Mouse (Mus musculus) hindbrain, embryonic 12.5 days (tissue): ENCODE data around the gene Lrfn2. TPM values are rescaled to one million over a fixed set of nuclear protein-coding genes. Genes with fewer than 3 reads are reported as not detected.
A peak's percentile ranks its signal among the peaks of the same experiment; 100 is the strongest.

Source experiments
- ATAC-seq: fragments of 200-750 bp; cut with Nextera tagmentation; 2 replicates; pipeline ENCODE4 v1.8.0; 2017; ENCODE audit warnings: moderate TSS enrichment; ENCODE audit not compliant: low FRiP score
- H3K27ac ChIP-seq: fragments of 300-500 bp; sonication (generic); 2 replicates; pipeline ENCODE4 v1.5.1; 2016; ENCODE audit warnings: mild to moderate bottlenecking
- H3K27me3 ChIP-seq: fragments of 300-500 bp; sonication (generic); 2 replicates; pipeline ENCODE4 v1.6.1; 2016; ENCODE audit warnings: mild to moderate bottlenecking
- H3K36me3 ChIP-seq: fragments of 300-500 bp; sonication (generic); 2 replicates; pipeline ENCODE4 v1.6.1; 2016; ENCODE audit warnings: mild to moderate bottlenecking
- H3K4me1 ChIP-seq: fragments of 300-500 bp; sonication (generic); 2 replicates; pipeline ENCODE4 v1.6.1; 2016
- H3K4me2 ChIP-seq: fragments of 300-500 bp; sonication (generic); replicated peaks from 2 replicates; pipeline ENCODE4 v1.6.1; 2016; ENCODE audit warnings: mild to moderate bottlenecking
- H3K4me3 ChIP-seq: fragments of 300-500 bp; sonication (generic); 2 replicates; pipeline ENCODE4 v1.5.1; 2016; ENCODE audit warnings: mild to moderate bottlenecking
- H3K9ac ChIP-seq: fragments of 300-500 bp; sonication (generic); 2 replicates; pipeline ENCODE4 v1.6.1; 2016; ENCODE audit warnings: mild to moderate bottlenecking, moderate library complexity
- H3K9me3 ChIP-seq: fragments of 300-500 bp; sonication (generic); replicated peaks from 2 replicates; pipeline ENCODE4 v1.6.1; 2016; ENCODE audit warnings: mild to moderate bottlenecking
- WGBS: fragments of 180-500 bp; shearing (Covaris S2); methylation state at CpG from one replicate; pipeline ENCODE4 v1.1.7; 2016; 5-methylcytosine and 5-hydroxymethylcytosine counted together
- polyA plus RNA-seq: library from polyadenylated mRNA; unstranded; fragments of >200 nt; fragmentation: Nextera tagmentation; extraction: Ambion mirVana; gene quantifications from 2 replicates; pipeline ENCODE4 v1.2.1, GENCODE M21; 2016

Gene Lrfn2
- polyA plus RNA-seq: 1.5 and 1.6 TPM in 2 replicates

DNA sequence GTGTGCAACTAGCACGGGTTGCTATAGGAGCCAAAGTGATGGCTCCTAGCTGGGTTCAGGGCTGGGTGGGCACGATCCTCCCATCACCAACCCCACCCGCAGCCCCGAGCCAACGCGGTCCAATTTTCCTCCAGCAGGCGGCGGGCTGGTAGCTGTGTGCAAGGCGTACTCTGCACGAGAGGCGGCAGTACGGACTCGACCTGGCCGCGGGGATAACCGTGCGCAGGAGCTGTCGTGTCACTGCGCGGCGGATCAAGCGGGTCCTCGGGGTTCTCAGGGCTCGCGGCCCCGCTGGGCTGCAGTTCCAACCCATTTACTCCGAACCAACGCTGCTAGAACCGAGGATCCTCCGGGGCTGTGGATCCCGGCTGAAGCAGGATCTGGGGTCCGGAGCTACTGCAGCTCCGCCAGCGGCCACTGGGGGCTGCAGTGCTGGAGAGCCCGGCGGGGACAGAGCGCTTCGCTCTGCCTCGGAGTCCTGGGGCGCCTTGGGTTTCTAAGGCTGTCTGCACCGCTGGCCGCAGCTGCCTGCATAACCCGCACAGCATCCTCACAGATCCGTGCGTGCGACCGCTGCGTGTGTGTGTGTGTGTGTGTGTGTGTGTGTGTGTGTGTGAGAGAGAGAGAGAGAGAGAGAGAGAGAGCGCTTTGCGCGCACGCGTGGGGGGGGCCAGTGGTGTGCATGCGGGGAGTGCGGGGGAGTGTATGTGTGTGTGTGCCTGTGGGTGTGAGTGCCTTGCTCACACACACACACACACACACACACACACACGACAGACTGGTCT is at the start of gene Lrfn2:
Gene Lrfn2 (plus strand): TSS at position 759 of the 785 bp plus-strand sequence.
- H3K4me3 ChIP-seq: peak within 1 kb of the TSS; percentile 51
- peak; percentile 94 for ATAC-seq
- WGBS: 0% methylated on average over 55 of the region's 56 CpGs
- peaks cover 42% of the 10 kb centered on the region for H3K27me3 ChIP-seq
- H3K9me3 ChIP-seq: no peaks in the 10 kb centered on the region
- H3K4me1 ChIP-seq: peaks cover 14% of the 10 kb centered on the region
- peak within 1 kb of the TSS; percentile 78 for H3K4me2 ChIP-seq
- peak within 1 kb of the TSS; percentile 48; the same call in 1 of the 2 replicates for H3K27ac ChIP-seq
- H3K9ac ChIP-seq: peak within 1 kb of the TSS; percentile 74
- H3K36me3 ChIP-seq: no peaks in the 10 kb centered on the region

DNA sequence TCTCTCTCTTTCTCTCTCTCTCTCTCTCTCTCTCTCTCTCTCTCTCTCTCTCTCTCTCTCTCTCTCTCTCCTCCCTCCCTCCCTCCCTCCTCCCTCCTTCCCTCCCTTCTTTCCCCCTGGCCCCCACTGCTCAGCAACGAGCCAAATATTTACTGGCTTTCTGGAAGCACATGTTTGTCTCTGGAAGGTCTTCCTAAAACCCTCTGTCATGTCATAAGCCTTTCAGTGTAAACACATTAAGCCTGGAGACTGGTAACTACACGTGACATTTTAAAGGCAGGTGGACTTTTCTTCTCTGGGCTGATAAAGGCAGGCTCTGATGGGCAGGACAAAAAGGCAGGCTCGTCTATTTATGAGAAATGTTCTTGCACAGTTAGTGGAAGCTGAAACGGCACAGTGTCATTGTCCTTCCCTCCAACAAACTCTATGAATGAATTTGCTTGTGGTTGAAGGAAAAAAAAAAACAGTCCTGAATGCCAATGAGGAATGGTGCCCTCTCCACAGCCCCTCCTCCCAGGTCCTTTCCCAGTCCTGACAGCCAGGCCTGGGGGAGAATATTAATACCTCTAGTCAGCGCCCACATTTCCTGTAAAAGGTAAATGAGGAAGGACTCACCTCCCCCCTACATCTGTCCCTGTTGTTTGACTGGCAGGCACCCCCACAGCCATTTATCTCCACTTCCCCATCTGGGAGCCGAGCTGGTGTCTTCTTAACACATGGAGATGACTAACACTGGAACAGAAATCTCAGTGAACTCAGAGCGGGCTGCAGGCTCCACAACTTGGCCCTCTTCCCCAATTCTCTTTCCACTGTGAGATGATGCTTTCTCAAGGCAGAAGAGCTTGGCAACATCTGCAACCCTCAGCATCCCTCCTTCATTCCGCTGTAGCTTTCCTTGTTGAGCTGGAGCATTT is 44.5 kb upstream of the Lrfn2 start:
- WGBS: 57% methylated on average over 8 of the region's 8 CpGs
- Histone ChIP-seq H3K4me2 (no peak overlapping the region), H3K9ac (no peak overlapping the region), H3K27me3 (no peaks in the 10 kb centered on the region), H3K27ac (no peak overlapping the region), H3K4me3 (no peak overlapping the region), H3K4me1 (peaks cover 7% of the 10 kb centered on the region), H3K36me3 (no peaks in the 10 kb centered on the region), H3K9me3 (no peaks in the 10 kb centered on the region)
- no peak for ATAC-seq

DNA sequence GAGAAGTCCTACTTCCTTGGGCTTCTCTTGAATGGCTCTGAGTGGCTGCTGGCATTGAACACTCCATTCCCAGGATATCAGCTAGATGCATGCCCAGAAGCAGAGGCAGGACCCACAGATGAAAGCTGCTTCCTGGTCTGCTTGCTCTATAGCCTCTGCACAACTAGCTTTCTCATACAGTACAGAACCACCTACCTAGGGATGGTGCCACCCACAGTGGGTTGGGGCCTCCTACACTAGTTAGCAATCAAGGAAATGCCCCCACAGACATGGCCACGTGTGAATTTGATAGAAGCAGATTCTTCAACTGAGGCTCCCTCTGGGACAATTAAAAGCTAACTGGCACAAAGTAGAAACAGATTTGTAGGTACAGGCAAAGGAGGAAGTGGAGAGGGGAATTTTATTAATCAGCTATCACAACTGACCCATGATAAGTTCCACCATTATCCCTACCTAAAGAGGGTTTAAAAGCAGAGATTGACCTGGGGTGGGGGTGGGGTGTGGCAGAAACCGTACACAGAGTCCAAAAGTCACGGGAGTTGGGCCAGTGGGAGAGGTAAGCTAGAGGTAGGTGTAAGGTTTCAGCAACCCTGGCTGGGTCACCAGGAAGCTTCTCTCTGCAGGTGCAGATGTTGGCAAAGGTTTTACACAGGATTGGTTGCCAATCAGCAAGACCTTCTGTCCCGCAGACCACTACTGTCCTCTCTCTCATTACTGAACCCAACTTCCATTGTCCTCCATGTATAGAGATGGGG is 26.7 kb upstream of the Lrfn2 start:
- no peaks in the 10 kb centered on the region for H3K9me3 ChIP-seq
- H3K36me3 ChIP-seq: no peaks in the 10 kb centered on the region
- 74% methylated on average over 4 of the region's 4 CpGs for WGBS
- H3K9ac ChIP-seq: no peak overlapping the region
- no peaks in the 10 kb centered on the region for H3K27me3 ChIP-seq
- no peak overlapping the region for H3K4me2 ChIP-seq
- no peaks in the 10 kb centered on the region for H3K4me1 ChIP-seq
- H3K4me3 ChIP-seq: no peak overlapping the region
- ATAC-seq: no peak
- H3K27ac ChIP-seq: no peak overlapping the region

DNA sequence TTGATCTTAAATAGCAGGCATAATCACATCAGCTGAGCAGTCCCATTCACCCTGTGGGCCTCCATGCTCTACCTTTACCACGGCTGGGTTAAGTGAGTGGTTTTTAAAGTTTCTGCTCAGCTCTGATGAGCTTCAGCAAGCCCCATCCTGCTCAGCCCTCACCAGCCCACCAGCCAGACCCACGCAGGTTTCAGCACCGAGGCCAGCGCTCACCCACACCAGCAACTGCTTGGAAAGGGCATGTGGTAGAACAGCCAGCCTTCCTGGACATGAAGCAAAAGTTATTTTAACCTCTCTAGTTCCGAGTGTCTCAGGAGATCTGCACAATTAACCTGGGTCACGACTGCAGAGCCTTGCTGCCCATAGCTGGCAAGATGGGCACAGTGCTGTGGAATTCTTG is 18.7 kb upstream of the Lrfn2 start:
- no peak overlapping the region for H3K4me2 ChIP-seq
- no peak overlapping the region for H3K27ac ChIP-seq
- H3K27me3 ChIP-seq: no peaks in the 10 kb centered on the region; the same call in 1 of the 2 replicates
- no peak overlapping the region for H3K4me3 ChIP-seq
- no peak overlapping the region for H3K9ac ChIP-seq
- WGBS: 56% methylated on average over 6 of the region's 6 CpGs
- H3K9me3 ChIP-seq: no peaks in the 10 kb centered on the region
- H3K36me3 ChIP-seq: no peaks in the 10 kb centered on the region
- no peak for ATAC-seq
- H3K4me1 ChIP-seq: no peaks in the 10 kb centered on the region

DNA sequence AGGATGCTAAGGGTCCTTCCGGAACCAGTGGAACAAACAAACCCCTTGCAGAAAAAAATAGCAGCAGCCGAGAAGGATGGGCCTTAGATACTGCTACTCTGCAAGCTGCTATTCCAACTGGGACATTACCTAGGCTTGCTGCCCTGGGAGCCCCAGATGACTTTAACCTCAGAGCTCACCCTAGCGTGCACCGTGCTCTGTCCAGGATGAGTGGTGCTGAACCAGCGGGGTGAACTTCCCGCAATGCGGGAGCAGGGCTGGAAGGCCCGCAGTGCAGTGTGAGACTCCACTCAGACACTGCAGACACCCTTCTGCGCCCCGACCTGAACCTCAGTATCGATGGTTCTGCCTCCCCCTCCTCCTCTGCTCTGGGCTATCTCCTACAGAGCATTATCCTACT is 14.8 kb upstream of the Lrfn2 start:
- no peaks in the 10 kb centered on the region for H3K36me3 ChIP-seq
- H3K4me3 ChIP-seq: no peak overlapping the region
- H3K4me1 ChIP-seq: no peaks in the 10 kb centered on the region
- H3K27me3 ChIP-seq: no peaks in the 10 kb centered on the region; the same call in 1 of the 2 replicates
- no peak overlapping the region for H3K9ac ChIP-seq
- H3K9me3 ChIP-seq: no peaks in the 10 kb centered on the region
- no peak overlapping the region for H3K4me2 ChIP-seq
- ATAC-seq: no peak
- no peak overlapping the region for H3K27ac ChIP-seq
- WGBS: 17% methylated on average over 11 of the region's 11 CpGs

DNA sequence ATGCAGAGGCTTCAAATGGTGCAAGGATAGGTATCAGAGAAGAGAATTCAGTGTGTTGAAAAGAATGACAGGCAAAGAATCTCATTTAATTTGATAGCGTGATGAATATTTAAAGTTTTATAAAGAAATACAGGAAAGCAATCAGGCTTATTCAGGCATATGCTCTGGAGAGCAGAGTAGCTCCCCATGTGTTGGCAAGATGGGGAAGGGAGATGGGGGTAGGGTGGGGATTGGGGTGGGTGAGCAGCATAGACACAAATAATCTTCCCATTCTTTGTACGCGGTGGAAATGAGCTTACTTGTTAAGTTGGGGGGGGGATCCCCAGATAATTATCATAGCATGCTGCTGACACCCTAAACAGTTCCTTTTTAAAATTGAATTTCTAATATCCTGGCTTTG is 13.7 kb upstream of the Lrfn2 start:
- Histone ChIP-seq H3K4me2 (no peak overlapping the region), H3K36me3 (no peaks in the 10 kb centered on the region), H3K27ac (no peak overlapping the region), H3K9me3 (no peaks in the 10 kb centered on the region), H3K4me3 (no peak overlapping the region), H3K27me3 (no peaks in the 10 kb centered on the region), H3K4me1 (no peaks in the 10 kb centered on the region), H3K9ac (no peak overlapping the region)
- no peak for ATAC-seq
- WGBS: 92% methylated on average over 3 of the region's 3 CpGs

DNA sequence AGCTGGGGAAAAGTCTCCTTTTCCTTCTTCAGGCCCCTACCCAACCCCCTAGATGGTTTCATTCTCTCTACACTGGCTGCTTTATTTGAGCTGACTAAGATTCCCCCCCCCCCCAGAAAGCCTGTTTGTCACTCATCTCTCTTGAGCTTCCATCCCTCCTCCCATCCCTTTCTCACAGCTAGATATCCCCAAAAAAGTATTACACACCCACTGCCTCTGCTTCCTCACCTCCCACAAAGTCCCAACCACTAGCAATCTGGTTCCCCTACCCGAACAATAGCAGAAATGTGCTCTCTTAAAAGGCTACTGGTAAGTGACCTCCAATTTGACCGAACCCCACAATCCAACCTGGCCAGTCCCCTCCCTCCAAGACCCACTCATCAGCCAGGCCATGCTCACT is 9.3 kb upstream of the Lrfn2 start:
- H3K4me1 ChIP-seq: no peaks in the 10 kb centered on the region
- H3K27ac ChIP-seq: no peak overlapping the region
- 95% methylated on average over 2 of the region's 2 CpGs for WGBS
- H3K9me3 ChIP-seq: no peaks in the 10 kb centered on the region
- no peaks in the 10 kb centered on the region for H3K36me3 ChIP-seq
- no peaks in the 10 kb centered on the region for H3K27me3 ChIP-seq
- no peak for ATAC-seq
- no peak overlapping the region for H3K4me2 ChIP-seq
- H3K4me3 ChIP-seq: no peak overlapping the region
- H3K9ac ChIP-seq: no peak overlapping the region

DNA sequence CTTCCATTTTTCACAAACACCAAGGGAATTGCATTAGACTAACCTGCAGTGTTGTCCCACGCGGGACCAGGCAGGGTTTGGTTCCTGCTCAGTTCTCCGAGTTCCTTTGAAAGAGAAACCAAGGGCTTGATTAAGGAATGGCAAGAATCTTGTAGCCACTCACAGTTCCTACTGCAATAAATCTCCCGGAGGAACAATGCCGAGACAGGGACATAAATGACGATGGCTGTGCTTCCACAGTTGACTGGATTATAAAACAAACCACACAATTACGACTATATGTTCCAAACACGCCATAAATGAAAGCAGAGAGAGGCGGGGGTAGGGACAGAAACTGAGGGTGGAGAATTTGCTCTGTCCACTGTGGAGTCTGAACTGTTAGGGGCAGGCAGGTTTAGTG is 6.8 kb upstream of the Lrfn2 start:
- 0 out of 2 replicates have a peak, but pooled peaks cover 4% of the 10 kb centered on the region for H3K27me3 ChIP-seq
- 59% methylated on average over 9 of the region's 9 CpGs for WGBS
- H3K9me3 ChIP-seq: no peaks in the 10 kb centered on the region
- no peaks in the 10 kb centered on the region for H3K4me1 ChIP-seq
- no peaks in the 10 kb centered on the region for H3K36me3 ChIP-seq
- no peak overlapping the region for H3K4me2 ChIP-seq
- H3K9ac ChIP-seq: no peak overlapping the region
- H3K27ac ChIP-seq: no peak overlapping the region
- ATAC-seq: no peak
- H3K4me3 ChIP-seq: no peak overlapping the region

DNA sequence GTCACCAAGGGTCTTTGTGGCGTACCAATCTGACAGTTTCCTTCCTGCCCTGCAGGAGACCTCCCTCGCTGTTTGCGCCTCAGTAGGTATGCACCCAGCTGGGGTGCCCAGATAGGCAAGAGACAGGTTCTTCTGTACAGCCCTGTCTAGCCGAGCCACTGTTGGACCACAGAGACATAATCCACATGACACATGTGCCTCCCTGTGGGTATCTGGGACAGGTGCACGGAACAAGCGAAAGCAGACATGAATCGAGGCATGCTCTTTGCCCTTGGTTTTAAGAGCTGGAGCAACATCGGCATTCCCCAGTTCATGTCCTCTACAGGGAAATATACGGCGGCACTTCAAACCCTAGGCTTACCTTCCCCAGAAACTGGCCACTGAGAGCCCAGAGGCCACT is 1.2 kb upstream of the Lrfn2 start:
- Histone ChIP-seq H3K4me1 (peaks cover 14% of the 10 kb centered on the region), H3K4me3 (no peak overlapping the region), H3K9ac (no peak overlapping the region), H3K36me3 (no peaks in the 10 kb centered on the region), H3K27ac (no peak overlapping the region), H3K27me3 (peaks cover 42% of the 10 kb centered on the region), H3K9me3 (no peaks in the 10 kb centered on the region), H3K4me2 (peak overlapping the region; percentile 78)
- no peak for ATAC-seq
- WGBS: 67% methylated on average over 10 of the region's 10 CpGs

DNA sequence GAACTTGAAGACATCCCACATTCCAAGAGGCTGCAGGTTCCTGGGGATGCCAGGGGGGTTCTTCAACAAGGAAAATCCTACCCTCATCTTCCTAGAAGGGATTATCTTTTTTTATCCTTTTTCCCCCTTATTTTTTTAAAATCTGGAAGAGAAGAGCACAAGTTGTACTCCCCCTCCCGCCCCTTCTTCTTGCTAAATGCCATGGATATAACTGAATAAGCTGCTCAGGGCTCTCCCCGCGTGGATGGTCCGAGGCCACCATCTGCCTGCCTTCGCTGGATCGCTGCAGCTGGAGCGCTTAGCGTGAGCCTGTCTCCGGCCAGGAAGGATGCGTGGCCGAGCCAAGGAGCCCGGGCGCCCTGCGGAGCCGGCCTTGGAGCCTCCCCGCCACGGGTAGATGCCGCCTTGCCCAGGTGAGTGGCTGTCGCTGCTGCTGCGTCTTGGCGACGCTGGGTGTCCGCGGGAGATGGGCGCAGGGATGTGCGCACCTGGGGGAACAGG is 277 bp downstream of the Lrfn2 start:
- WGBS: under 1% methylated on average over 26 of the region's 26 CpGs
- Histone ChIP-seq H3K4me2 (peak overlapping the region; percentile 78), H3K36me3 (no peaks in the 10 kb centered on the region), H3K9me3 (no peaks in the 10 kb centered on the region), H3K4me1 (peaks cover 14% of the 10 kb centered on the region), H3K9ac (peak overlapping the region; percentile 74), H3K4me3 (peak overlapping the region; percentile 51), H3K27me3 (peaks cover 42% of the 10 kb centered on the region), H3K27ac (no peak overlapping the region)
- ATAC-seq: peak; percentile 35; the same call in 1 of the 2 replicates

DNA sequence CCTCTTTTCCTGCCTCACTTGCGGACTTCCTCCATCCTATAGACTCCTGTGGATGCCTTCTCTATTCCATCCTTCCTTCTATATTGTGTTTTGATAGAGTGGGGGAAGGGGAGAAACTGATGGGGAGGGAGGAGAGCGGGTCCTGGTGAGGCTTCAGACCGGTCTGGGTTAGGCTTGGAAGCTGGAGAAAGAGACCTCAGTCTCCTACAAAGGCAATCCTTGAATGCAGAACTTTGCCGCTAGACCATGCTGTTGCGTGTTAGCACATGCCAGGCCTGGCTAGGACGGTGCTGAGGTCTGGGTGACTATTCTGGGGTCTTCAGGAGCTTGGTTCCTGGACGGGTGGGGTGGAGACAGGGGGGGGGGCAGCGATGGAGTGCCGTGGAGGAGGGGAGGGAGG is 737 bp downstream of the Lrfn2 start:
- Histone ChIP-seq H3K27me3 (peaks cover 42% of the 10 kb centered on the region), H3K9ac (peak overlapping the region; percentile 74), H3K4me3 (peak overlapping the region; percentile 51), H3K4me2 (peak overlapping the region; percentile 78), H3K36me3 (no peaks in the 10 kb centered on the region), H3K9me3 (no peaks in the 10 kb centered on the region), H3K4me1 (peaks cover 14% of the 10 kb centered on the region), H3K27ac (no peak overlapping the region)
- ATAC-seq: no peak
- WGBS: 2% methylated on average over 9 of the region's 9 CpGs

DNA sequence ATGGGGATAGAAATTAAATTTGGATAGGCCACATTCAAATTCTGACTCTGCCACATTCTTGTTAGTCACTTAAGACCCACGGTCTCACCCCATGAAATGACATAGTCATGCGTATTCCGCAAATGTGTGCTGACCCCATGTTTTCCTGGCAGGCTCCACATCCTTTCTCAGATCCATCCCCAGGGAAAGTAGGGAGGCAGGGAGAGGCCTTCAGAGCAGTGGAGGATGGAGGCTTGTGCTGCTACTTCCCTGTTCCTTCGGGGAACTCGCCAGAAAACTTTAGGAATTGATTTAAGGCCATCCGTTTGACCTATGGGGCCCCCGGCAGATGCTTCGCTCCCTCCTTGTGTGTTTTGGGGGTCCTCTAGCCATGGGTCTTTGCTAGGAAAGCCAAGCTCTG is 3.0 kb downstream of the Lrfn2 start:
- 88% methylated on average over 8 of the region's 8 CpGs for WGBS
- Histone ChIP-seq H3K9me3 (no peaks in the 10 kb centered on the region), H3K4me1 (peaks cover 14% of the 10 kb centered on the region), H3K4me2 (no peak overlapping the region), H3K27ac (no peak overlapping the region), H3K4me3 (no peak overlapping the region), H3K36me3 (no peaks in the 10 kb centered on the region), H3K27me3 (peaks cover 41% of the 10 kb centered on the region), H3K9ac (no peak overlapping the region)
- ATAC-seq: no peak
